Mouse (Mus musculus) MEL (cell line): ENCODE measurements around the gene Stpg2. TPM values are rescaled to one million over a fixed set of nuclear protein-coding genes. Genes with fewer than 3 reads are reported as not detected.

Experiments used
- DNase-seq: peaks from one replicate; pipeline ENCODE4 v3.0.0; 2011; ENCODE audit warnings: low read depth, low spot score
- H3K27ac ChIP-seq: 2 replicates; pipeline ENCODE4 v1.5.1; 2012; ENCODE audit warnings: low read depth, mild to moderate bottlenecking, control low read depth, low read length, moderate library complexity; ENCODE audit not compliant: control insufficient read depth
- H3K27me3 ChIP-seq, 2 experiments: fragments of 150-350 bp in 1 of 2; sonication (generic) in 1 of 2; 2 replicates each; pipeline ENCODE4 v1.6.1; 2012; ENCODE audit warnings: low read length in 2 of 2, mild to moderate bottlenecking in 2 of 2, improper control_type of control experiment in 1 of 2, moderate library complexity in 1 of 2; ENCODE audit not compliant: insufficient read depth in 2 of 2, control insufficient read depth in 1 of 2
- H3K36me3 ChIP-seq, 2 experiments: 2 replicates each; pipeline ENCODE4 v1.6.1; 2012 to 2014; ENCODE audit warnings: low read length in 2 of 2, improper control_type of control experiment in 1 of 2, inconsistent platforms in 1 of 2, mild to moderate bottlenecking in 1 of 2; ENCODE audit not compliant: insufficient read depth in 2 of 2, control insufficient read depth in 1 of 2
- H3K4me1 ChIP-seq, 2 experiments: fragments of 150-350 bp in 1 of 2; sonication (generic) in 1 of 2; 2 replicates each; pipeline ENCODE4 v1.6.1; 2012; ENCODE audit warnings: low read length in 2 of 2, improper control_type of control experiment in 1 of 2, mild to moderate bottlenecking in 1 of 2; ENCODE audit not compliant: insufficient read depth in 2 of 2, control insufficient read depth in 1 of 2
- H3K4me3 ChIP-seq, 2 experiments: fragments of 150-350 bp in 1 of 2; sonication (generic) in 1 of 2; 2 replicates each; pipeline ENCODE4 v1.5.1; 2012; ENCODE audit warnings: low read depth in 2 of 2, low read length in 2 of 2, mild to moderate bottlenecking in 2 of 2, moderate library complexity in 2 of 2, control low read depth in 1 of 2, improper control_type of control experiment in 1 of 2; ENCODE audit not compliant: control insufficient read depth in 1 of 2, insufficient read depth in 1 of 2
- H3K79me2 ChIP-seq: 2 replicates; pipeline ENCODE4 v1.6.1; 2012; ENCODE audit warnings: mild to moderate bottlenecking, low read length, moderate library complexity; ENCODE audit not compliant: control insufficient read depth, poor library complexity, insufficient read depth
- H3K9ac ChIP-seq: 2 replicates; pipeline ENCODE4 v1.6.1; 2012; ENCODE audit warnings: low read depth, mild to moderate bottlenecking, control low read depth, low read length, moderate library complexity; ENCODE audit not compliant: control insufficient read depth, poor library complexity, severe bottlenecking
- H3K9me3 ChIP-seq: fragments of 150-350 bp; sonication (generic); replicated peaks from 2 replicates; pipeline ENCODE4 v1.6.1; 2012; ENCODE audit warnings: mild to moderate bottlenecking, low read length, improper control_type of control experiment, moderate library complexity; ENCODE audit not compliant: insufficient read depth
- CHD1 ChIP-seq: IDR thresholded peaks from 2 replicates; pipeline ENCODE4 v1.6.1; 2012; ENCODE audit warnings: low read depth, mild to moderate bottlenecking, inconsistent platforms, low read length, improper control_type of control experiment
- ELF1 ChIP-seq: IDR thresholded peaks from 2 replicates; pipeline ENCODE4 v1.6.1; 2014; ENCODE audit warnings: low read depth, mild to moderate bottlenecking, inconsistent platforms, low read length, improper control_type of control experiment, moderate library complexity
- JUND ChIP-seq: IDR thresholded peaks from 2 replicates; pipeline ENCODE4 v1.6.1; 2011; ENCODE audit warnings: low read depth, mild to moderate bottlenecking, improper control_type of control experiment, low read length
- KAT2A ChIP-seq: conservative IDR thresholded peaks from 2 replicates; pipeline ENCODE4 v1.6.1; 2012; ENCODE audit warnings: low read depth, low read length, improper control_type of control experiment, inconsistent platforms
- MAFK ChIP-seq: IDR thresholded peaks from 2 replicates; pipeline ENCODE4 v1.6.1; 2011; ENCODE audit warnings: low read depth, mild to moderate bottlenecking, low read length, improper control_type of control experiment, borderline replicate concordance
- MAZ ChIP-seq: IDR thresholded peaks from 2 replicates; pipeline ENCODE4 v1.6.1; 2012; ENCODE audit warnings: low read depth, mild to moderate bottlenecking, inconsistent platforms, low read length, improper control_type of control experiment
- MXI1 ChIP-seq: IDR thresholded peaks from 2 replicates; pipeline ENCODE4 v1.6.1; 2011; ENCODE audit warnings: mild to moderate bottlenecking, low read depth, low read length, improper control_type of control experiment
- MYC ChIP-seq: IDR thresholded peaks from 2 replicates; pipeline ENCODE4 v1.6.1; 2011; ENCODE audit warnings: low read depth, mild to moderate bottlenecking, low read length, improper control_type of control experiment, moderate library complexity
- NELFE ChIP-seq: IDR thresholded peaks from 2 replicates; pipeline ENCODE4 v1.6.1; 2011; ENCODE audit warnings: low read depth, low read length, improper control_type of control experiment
- POLR2A ChIP-seq, 2 experiments: IDR thresholded peaks; 2 replicates each; pipeline ENCODE4 v1.6.1; 2011 to 2012; ENCODE audit warnings: low read length in 2 of 2, mild to moderate bottlenecking in 2 of 2, control low read depth in 1 of 2, improper control_type of control experiment in 1 of 2, low read depth in 1 of 2, moderate library complexity in 1 of 2; ENCODE audit not compliant: control insufficient read depth in 1 of 2, insufficient read depth in 1 of 2, poor library complexity in 1 of 2
- POLR2AphosphoS2 ChIP-seq: IDR thresholded peaks from 2 replicates; pipeline ENCODE4 v1.6.1; 2011; ENCODE audit warnings: low read length, improper control_type of control experiment
- RAD21 ChIP-seq: IDR thresholded peaks from 2 replicates; pipeline ENCODE4 v1.6.1; 2011; ENCODE audit warnings: mild to moderate bottlenecking, low read depth, low read length, improper control_type of control experiment
- SIN3A ChIP-seq: IDR thresholded peaks from 2 replicates; pipeline ENCODE4 v1.6.1; 2012; ENCODE audit warnings: low read length, improper control_type of control experiment, inconsistent platforms
- USF1 ChIP-seq: IDR thresholded peaks from 2 replicates; pipeline ENCODE4 v1.6.1; 2014; ENCODE audit warnings: low read depth, mild to moderate bottlenecking, inconsistent platforms, low read length, improper control_type of control experiment, moderate library complexity
- USF2 ChIP-seq, 2 experiments: IDR thresholded peaks; 2 replicates each; pipeline ENCODE4 v1.6.1; 2011 to 2012; ENCODE audit warnings: improper control_type of control experiment in 2 of 2, low read length in 2 of 2, borderline replicate concordance in 1 of 2, inconsistent platforms in 1 of 2, low read depth in 1 of 2, mild to moderate bottlenecking in 1 of 2; ENCODE audit not compliant: insufficient read depth in 1 of 2
- ZC3H11A ChIP-seq: IDR thresholded peaks from 2 replicates; pipeline ENCODE4 v1.6.1; 2012; ENCODE audit warnings: low read depth, mild to moderate bottlenecking, inconsistent platforms, low read length, improper control_type of control experiment
- ZKSCAN1 ChIP-seq: IDR thresholded peaks from 2 replicates; pipeline ENCODE4 v1.6.1; 2012; ENCODE audit warnings: low read depth, mild to moderate bottlenecking, inconsistent platforms, low read length, improper control_type of control experiment, moderate library complexity
- ZMIZ1 ChIP-seq: IDR thresholded peaks from 2 replicates; pipeline ENCODE4 v1.6.1; 2012; ENCODE audit warnings: low read depth, mild to moderate bottlenecking, inconsistent platforms, low read length, improper control_type of control experiment, moderate library complexity
- polyA plus RNA-seq, 2 experiments: library from polyadenylated mRNA; stranded (reverse) in 1 of 2; unstranded in 1 of 2; fragments of >175 nt in 1 of 2; fragments of >200 nt in 1 of 2; gene quantifications; 2 replicates each; pipeline versions ENCODE4 v1.2.1 to v1.2.4; 2012; ENCODE audit warnings: low replicate concordance in 2 of 2, low read depth in 1 of 2; ENCODE audit not compliant: insufficient read length in 2 of 2, insufficient read depth in 1 of 2, missing spikeins in 1 of 2
- total RNA-seq: library from RNA; depleted of rRNA; stranded (reverse); fragments of 300-350 nt; gene quantifications from 2 replicates; pipeline ENCODE4 v1.2.3, GENCODE M21; 2012

The Stpg2 gene
- total and polyA plus RNA-seq, 3 experiments = not detected

DNA sequence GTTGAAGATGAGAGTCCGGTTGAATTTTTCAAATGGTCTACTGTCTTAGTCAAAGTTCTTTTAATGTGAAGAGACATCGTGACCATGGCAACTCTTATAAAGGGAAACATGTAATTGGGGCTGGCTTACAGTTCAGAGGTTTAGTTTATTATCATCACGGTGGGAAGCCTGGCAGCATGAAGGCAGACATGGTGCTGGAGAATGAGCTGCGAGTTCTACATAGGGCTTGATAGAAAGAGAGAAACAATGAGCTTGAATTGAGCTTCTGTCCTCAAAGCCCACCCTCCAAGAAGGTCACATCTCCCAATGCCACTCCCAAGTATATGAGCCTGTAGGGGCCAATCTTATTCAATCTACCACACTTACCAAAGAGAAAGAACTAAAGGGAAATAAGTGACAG lies 453.9 kb downstream of the Stpg2 start:
- Histone ChIP-seq H3K9me3 (no peaks in the 10 kb centered on the region), H3K9ac (no peak overlapping the region), H3K36me3 (no peaks in the 10 kb centered on the region), H3K4me1 (peaks cover 0 to 6% of the 10 kb centered on the region in 2 experiments; a peak in 1 of 4 replicates), H3K27me3 (no peaks in the 10 kb centered on the region), H3K79me2 (no peaks in the 10 kb centered on the region), H3K27ac (no peak overlapping the region), H3K4me3 (no peak overlapping the region)
- DNase-seq = no peak
- TF ChIP-seq RAD21 (no peak), KAT2A (no peak), POLR2AphosphoS2 (no peak), NELFE (no peak), ZMIZ1 (no peak), USF2 (IDR thresholded peaks at IDR 0.05; ENCODE audit: borderline replicate concordance in 1 of 2, insufficient read depth in 1 of 2, low read depth in 1 of 2, low read length in 2 of 2) (no peak), CHD1 (no peak), ZC3H11A (no peak), JUND (no peak), MAFK (no peak), USF1 (no peak), MXI1 (no peak), MAZ (no peak), MYC (no peak), POLR2A (IDR thresholded peaks at IDR 0.05; ENCODE audit: control insufficient read depth in 1 of 2, insufficient read depth in 1 of 2, low read depth in 1 of 2, low read length in 2 of 2, poor library complexity in 1 of 2) (no peak)

DNA sequence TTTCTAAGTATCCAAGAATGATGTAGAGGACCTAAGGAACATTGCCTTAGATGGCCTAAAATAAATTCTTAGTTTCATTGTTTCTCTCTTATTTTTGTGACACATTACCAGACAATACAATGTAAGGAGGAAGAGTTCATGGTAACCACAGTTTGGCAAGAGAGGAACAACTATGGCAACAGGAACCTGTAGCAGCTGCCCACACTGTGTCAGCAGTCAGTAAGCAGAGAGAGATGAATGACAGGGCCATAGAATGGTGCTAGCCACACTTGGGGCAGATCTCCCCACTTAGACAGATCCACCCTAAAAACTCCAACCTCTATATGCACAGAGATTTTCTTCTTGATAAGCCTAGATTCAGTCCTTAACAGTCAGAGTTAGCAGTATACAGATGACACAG lies 456.7 kb downstream of the Stpg2 start:
- no peak overlapping the region for H3K27ac ChIP-seq

More for the DNA sequence above, 456.7 kb downstream of the Stpg2 start:
- Histone ChIP-seq H3K4me3 (no peak overlapping the region), H3K36me3 (peaks cover 0 to 9% of the 10 kb centered on the region in 2 experiments; a peak in 2 of 4 replicates), H3K79me2 (no peaks in the 10 kb centered on the region), H3K27me3 (no peaks in the 10 kb centered on the region), H3K9me3 (no peaks in the 10 kb centered on the region), H3K9ac (no peak overlapping the region), H3K4me1 (peaks cover 0 to 6% of the 10 kb centered on the region in 2 experiments; a peak in 1 of 4 replicates)
- DNase-seq = peak; percentile 27
- TF ChIP-seq ELF1 (no peak), ZKSCAN1 (no peak), SIN3A (no peak)
